Mouse (Mus musculus): Measurements from ENCODE around the gene Preb.

Gene Preb

GRCm38 (mm10) chr5:30921256-30922033 lies 38.7 kb downstream of the Preb start, which contains the start of gene Khk:
Gene Khk, plus strand, starts transcription at chr5:30921431.
- DNase-seq = peak; percentile 78

- no peak for DNase-seq
These were observed 39.5 kb downstream of the Preb start for GRCm38 (mm10) chr5:30920621-30921020.

- no peak for DNase-seq
These were observed 40.1 kb downstream of the Preb start for GRCm38 (mm10) chr5:30919831-30920614.

- DNase-seq = no peak
These were observed 41.5 kb downstream of the Preb start for GRCm38 (mm10) chr5:30918691-30919090.

GRCm38 (mm10) chr5:30917891-30918670 lies 42.1 kb downstream of the Preb start:
- DNase-seq = no peak

GRCm38 (mm10) chr5:30917348-30917747 lies 42.8 kb downstream of the Preb start:
- DNase-seq = no peak

GRCm38 (mm10) chr5:30916841-30917240 lies 43.3 kb downstream of the Preb start:
- no peak for DNase-seq

GRCm38 (mm10) chr5:30915974-30916433 lies 44.2 kb downstream of the Preb start:
- peak; percentile 88 for DNase-seq

- no peak for DNase-seq
These were observed 44.7 kb downstream of the Preb start for GRCm38 (mm10) chr5:30915456-30915855.

- DNase-seq = no peak
These were observed 45.3 kb downstream of the Preb start for GRCm38 (mm10) chr5:30914849-30915248.

GRCm38 (mm10) chr5:30914101-30914635 lies 46.0 kb downstream of the Preb start:
- DNase-seq = no peak

GRCm38 (mm10) chr5:30913060-30913841 lies 46.9 kb downstream of the Preb start, which contains the start of gene Emilin1:
Gene Emilin1, plus strand, starts transcription at chr5:30913402.
- no peak for DNase-seq

GRCm38 (mm10) chr5:30912156-30912555 lies 48.0 kb downstream of the Preb start:
- no peak for DNase-seq

- DNase-seq = no peak
These were observed 49.7 kb downstream of the Preb start for GRCm38 (mm10) chr5:30910481-30910880.

GRCm38 (mm10) chr5:30909863-30910262 lies 50.3 kb downstream of the Preb start:
- no peak for DNase-seq

GRCm38 (mm10) chr5:30909300-30909659 lies 50.9 kb downstream of the Preb start:
- DNase-seq = no peak

- DNase-seq = no peak
These were observed 51.5 kb downstream of the Preb start for GRCm38 (mm10) chr5:30908426-30909299.

GRCm38 (mm10) chr5:30907413-30908059 lies 52.6 kb downstream of the Preb start, which contains the start of gene Ost4:
Gene Ost4, minus strand, starts transcription at chr5:30907788.
- peak; percentile 96 for DNase-seq

- no peak for DNase-seq
These were observed 58.3 kb downstream of the Preb start for GRCm38 (mm10) chr5:30901860-30902259.

Data from right cerebral cortex, postnatal 25 days (tissue).